Mouse (Mus musculus): ENCODE data around the gene Gpx4. TPM values are rescaled to one million over a fixed set of nuclear protein-coding genes. Genes with fewer than 3 reads are reported as not detected.

Gpx4 gene
- polyA plus RNA-seq, 1 experiment: 934 TPM

GRCm38 (mm10) chr10:80022164-80022563 is 24.8 kb upstream of the Gpx4 start:
- TF ChIP-seq POLR2A (IDR thresholded peaks at IDR 0.05; ENCODE audit: extremely low read depth, insufficient read depth, low read length): no peak
- TF ChIP-seq CTCF (IDR thresholded peaks at IDR 0.05; ENCODE audit: extremely low read depth, insufficient read depth, low read length): no peak

GRCm38 (mm10) chr10:80022806-80023205 is 24.2 kb upstream of the Gpx4 start:
- no peak overlapping the region for H3K27ac ChIP-seq (ENCODE audit: insufficient read depth, low read length)
- TF ChIP-seq CTCF (IDR thresholded peaks at IDR 0.05; ENCODE audit: extremely low read depth, insufficient read depth, low read length): no peak
- no peak for TF ChIP-seq POLR2A (IDR thresholded peaks at IDR 0.05; ENCODE audit: extremely low read depth, insufficient read depth, low read length)
- no peak overlapping the region for H3K4me3 ChIP-seq (ENCODE audit: insufficient read depth, low read length)
- H3K4me1 ChIP-seq (ENCODE audit: control insufficient read depth, insufficient read depth, low read length): no peaks in the 10 kb centered on the region

More at GRCm38 (mm10) chr10:80022164-80022563, 24.8 kb upstream of the Gpx4 start:
- Histone ChIP-seq H3K4me3 (ENCODE audit: insufficient read depth, low read length) (no peak overlapping the region), H3K27ac (ENCODE audit: insufficient read depth, low read length) (no peak overlapping the region), H3K4me1 (ENCODE audit: control insufficient read depth, insufficient read depth, low read length) (no peaks in the 10 kb centered on the region)

GRCm38 (mm10) chr10:80023758-80024157 is 23.2 kb upstream of the Gpx4 start:
- no peaks in the 10 kb centered on the region for H3K4me1 ChIP-seq (ENCODE audit: control insufficient read depth, insufficient read depth, low read length)
- no peak overlapping the region for H3K4me3 ChIP-seq (ENCODE audit: insufficient read depth, low read length)
- TF ChIP-seq POLR2A (IDR thresholded peaks at IDR 0.05; ENCODE audit: extremely low read depth, insufficient read depth, low read length) (no peak), CTCF (IDR thresholded peaks at IDR 0.05; ENCODE audit: extremely low read depth, insufficient read depth, low read length) (no peak)
- no peak overlapping the region for H3K27ac ChIP-seq (ENCODE audit: insufficient read depth, low read length)

GRCm38 (mm10) chr10:80024229-80025043 is 22.5 kb upstream of the Gpx4 start:
- Histone ChIP-seq H3K27ac (ENCODE audit: insufficient read depth, low read length) (0 out of 2 replicates have a peak overlapping the region, but pooled peaks have one; percentile 25), H3K4me1 (ENCODE audit: control insufficient read depth, insufficient read depth, low read length) (no peaks in the 10 kb centered on the region), H3K4me3 (ENCODE audit: insufficient read depth, low read length) (no peak overlapping the region)
- TF ChIP-seq POLR2A (IDR thresholded peaks at IDR 0.05; ENCODE audit: extremely low read depth, insufficient read depth, low read length) (no peak), CTCF (IDR thresholded peaks at IDR 0.05; ENCODE audit: extremely low read depth, insufficient read depth, low read length) (no peak)

GRCm38 (mm10) chr10:80025044-80025347 is 22.0 kb upstream of the Gpx4 start:
- TF ChIP-seq POLR2A (IDR thresholded peaks at IDR 0.05; ENCODE audit: extremely low read depth, insufficient read depth, low read length) (no peak), CTCF (IDR thresholded peaks at IDR 0.05; ENCODE audit: extremely low read depth, insufficient read depth, low read length) (no peak)
- Histone ChIP-seq H3K4me1 (ENCODE audit: control insufficient read depth, insufficient read depth, low read length) (no peaks in the 10 kb centered on the region), H3K4me3 (ENCODE audit: insufficient read depth, low read length) (no peak overlapping the region), H3K27ac (ENCODE audit: insufficient read depth, low read length) (no peak overlapping the region)

- no peak overlapping the region for H3K4me3 ChIP-seq (ENCODE audit: insufficient read depth, low read length)
- H3K4me1 ChIP-seq (ENCODE audit: control insufficient read depth, insufficient read depth, low read length): no peaks in the 10 kb centered on the region
- H3K27ac ChIP-seq (ENCODE audit: insufficient read depth, low read length): no peak overlapping the region
- no peak for TF ChIP-seq POLR2A (IDR thresholded peaks at IDR 0.05; ENCODE audit: extremely low read depth, insufficient read depth, low read length)
- TF ChIP-seq CTCF (IDR thresholded peaks at IDR 0.05; ENCODE audit: extremely low read depth, insufficient read depth, low read length): no peak
Measured at GRCm38 (mm10) chr10:80025463-80025862, 21.5 kb upstream of the Gpx4 start.

- no peak for TF ChIP-seq POLR2A (IDR thresholded peaks at IDR 0.05; ENCODE audit: extremely low read depth, insufficient read depth, low read length)
- TF ChIP-seq CTCF (IDR thresholded peaks at IDR 0.05; ENCODE audit: extremely low read depth, insufficient read depth, low read length): no peak
- no peaks in the 10 kb centered on the region for H3K4me1 ChIP-seq (ENCODE audit: control insufficient read depth, insufficient read depth, low read length)
- no peak overlapping the region for H3K27ac ChIP-seq (ENCODE audit: insufficient read depth, low read length)
- no peak overlapping the region for H3K4me3 ChIP-seq (ENCODE audit: insufficient read depth, low read length)
Measured at GRCm38 (mm10) chr10:80025889-80026288, 21.1 kb upstream of the Gpx4 start.

GRCm38 (mm10) chr10:80027681-80028520 is 19.1 kb upstream of the Gpx4 start:
- Histone ChIP-seq H3K4me3 (ENCODE audit: insufficient read depth, low read length) (no peak overlapping the region), H3K27ac (ENCODE audit: insufficient read depth, low read length) (no peak overlapping the region), H3K4me1 (ENCODE audit: control insufficient read depth, insufficient read depth, low read length) (no peaks in the 10 kb centered on the region)
- TF ChIP-seq CTCF (IDR thresholded peaks at IDR 0.05; ENCODE audit: extremely low read depth, insufficient read depth, low read length) (no peak), POLR2A (IDR thresholded peaks at IDR 0.05; ENCODE audit: extremely low read depth, insufficient read depth, low read length) (no peak)

- no peak overlapping the region for H3K27ac ChIP-seq (ENCODE audit: insufficient read depth, low read length)
- no peak for TF ChIP-seq POLR2A (IDR thresholded peaks at IDR 0.05; ENCODE audit: extremely low read depth, insufficient read depth, low read length)
- no peak for TF ChIP-seq CTCF (IDR thresholded peaks at IDR 0.05; ENCODE audit: extremely low read depth, insufficient read depth, low read length)
- H3K4me1 ChIP-seq (ENCODE audit: control insufficient read depth, insufficient read depth, low read length): no peaks in the 10 kb centered on the region
- no peak overlapping the region for H3K4me3 ChIP-seq (ENCODE audit: insufficient read depth, low read length)
Measured at GRCm38 (mm10) chr10:80028521-80028846, 18.5 kb upstream of the Gpx4 start.

Measured in cortical plate, adult 2 months (tissue).